Mouse (Mus musculus): ENCODE measurements around the gene Rabepk.
A peak's percentile ranks its signal among the peaks of the same experiment; 100 is the strongest.
"Not testable (repeated sequence)": the region's sequence is repeated elsewhere in the genome, so short reads cannot be mapped to it uniquely, and the experiment has no call there.

Rabepk gene

DNA sequence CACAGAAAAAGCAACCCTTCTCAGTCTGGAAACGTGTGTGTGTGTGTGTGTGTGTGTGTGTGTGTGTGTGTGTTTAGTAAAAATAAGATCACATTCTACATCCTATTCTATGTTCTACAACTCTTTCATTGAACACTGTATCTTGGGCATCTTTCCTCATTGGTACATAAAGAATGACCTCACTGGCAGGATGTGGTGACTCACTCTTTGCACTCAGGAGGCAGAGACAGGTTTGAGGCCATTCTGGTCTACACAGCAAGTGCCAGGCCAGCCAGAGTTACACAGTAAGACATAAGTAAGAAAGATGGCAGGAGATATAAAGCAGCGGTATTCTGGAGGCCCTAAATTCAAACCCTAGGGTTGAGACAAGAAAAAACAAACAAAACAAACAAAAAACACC, 36.8 kb downstream of the Rabepk start:
- DNase-seq (ENCODE audit: low read depth) = no peak

DNA sequence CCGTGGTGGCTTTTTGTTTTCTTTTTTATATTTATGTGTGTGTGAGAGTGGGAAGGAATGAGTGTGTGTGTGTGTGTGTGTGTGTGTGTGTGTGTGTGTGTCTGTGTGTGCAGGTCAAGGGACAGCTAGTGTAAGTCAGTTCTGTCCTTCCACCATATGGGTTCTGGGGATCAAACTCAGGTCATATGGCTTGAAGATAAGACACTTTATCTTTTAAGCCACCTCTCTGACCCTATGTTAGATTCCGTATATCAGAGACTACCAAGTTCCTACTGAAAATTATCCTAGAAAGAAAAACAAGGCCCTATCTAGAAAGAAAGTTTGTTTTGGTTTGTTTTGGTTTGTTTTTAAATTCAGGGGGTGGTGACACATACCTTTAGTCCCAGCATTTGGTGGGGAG, 37.5 kb downstream of the Rabepk start:
- no peak for DNase-seq (ENCODE audit: low read depth)

DNA sequence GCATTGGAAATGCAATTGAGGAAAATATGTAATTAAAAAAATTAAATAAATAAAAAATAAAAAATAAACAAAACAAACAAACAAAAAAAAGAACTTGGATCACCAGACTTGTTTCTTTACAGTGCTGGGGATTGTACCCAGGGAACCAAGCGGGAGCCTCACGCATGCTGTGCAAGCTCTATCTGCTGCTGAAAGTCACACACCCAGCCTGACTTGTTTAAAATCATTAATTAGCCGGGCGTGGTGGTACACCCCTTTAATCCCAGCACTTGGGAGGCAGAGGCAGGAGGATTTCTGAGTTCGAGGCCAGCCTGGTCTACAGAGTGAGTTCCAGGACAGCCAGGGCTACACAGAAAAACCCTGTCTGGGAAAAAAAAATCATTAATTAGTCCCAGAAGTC, 38.4 kb downstream of the Rabepk start:
- not testable (repeated sequence) for DNase-seq (ENCODE audit: low read depth)

DNA sequence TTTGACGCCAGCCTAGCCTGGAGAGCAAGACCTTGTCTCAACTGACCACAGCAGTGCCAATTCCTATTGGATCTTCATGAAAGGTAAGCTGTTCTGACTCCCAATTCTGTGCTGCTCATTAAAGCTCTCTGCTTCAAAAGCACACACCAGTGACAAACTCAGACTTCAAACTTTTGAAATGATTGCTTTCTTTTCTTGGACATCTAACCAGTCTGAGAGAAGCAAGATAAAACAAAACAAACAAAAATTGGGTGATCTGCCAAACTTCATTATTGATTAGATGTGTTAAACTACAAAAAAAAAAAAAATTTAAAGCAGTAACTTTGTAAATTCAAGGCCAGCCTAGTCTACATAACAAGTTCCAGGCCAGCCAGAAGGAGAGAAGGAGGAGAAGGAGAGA, 42.4 kb downstream of the Rabepk start:
- no peak for DNase-seq (ENCODE audit: low read depth)

DNA sequence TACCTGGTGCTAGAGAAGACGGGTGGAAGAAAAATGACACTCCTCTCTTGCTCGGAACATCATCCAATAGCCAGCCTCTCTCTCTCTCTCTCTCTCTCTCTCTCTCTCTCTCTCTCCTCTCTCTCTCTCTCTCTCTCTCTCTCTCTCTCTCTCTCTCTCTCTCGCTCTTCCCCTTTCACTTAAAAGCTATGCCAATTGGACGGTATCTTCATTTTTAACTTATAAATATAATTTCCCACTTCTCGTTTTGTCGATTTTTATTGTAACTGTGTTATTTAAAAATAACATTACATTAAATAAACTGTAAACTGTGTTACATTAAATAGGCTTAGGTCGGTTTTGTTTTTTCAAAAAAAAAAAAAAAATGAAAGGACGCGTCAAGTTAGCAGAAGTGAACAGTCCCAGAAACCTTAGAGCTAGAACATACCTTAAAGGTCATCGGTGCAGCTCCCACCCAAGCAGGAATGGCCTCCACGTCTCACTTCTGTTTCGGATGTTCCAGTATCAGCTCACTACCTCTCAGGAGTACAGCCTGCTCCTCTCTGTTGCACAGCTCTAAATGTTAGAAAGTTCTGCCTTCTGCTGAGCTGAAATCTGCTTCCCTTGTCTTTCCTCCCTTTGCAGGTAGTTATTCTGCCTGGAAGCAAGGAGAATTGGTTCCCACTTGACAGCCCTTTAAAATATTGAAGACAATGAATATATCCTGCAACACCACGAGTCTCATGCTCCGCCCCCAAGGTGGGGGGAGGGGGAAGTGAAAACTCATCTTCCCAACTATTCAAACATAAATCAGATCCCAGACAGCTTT, 45.0 kb downstream of the Rabepk start, which contains the start of gene Gapvd1:
Gene Gapvd1 (minus strand): TSS at position 682 of the 808 bp plus-strand sequence.
- peak; percentile 63 for DNase-seq (ENCODE audit: low read depth)

DNA sequence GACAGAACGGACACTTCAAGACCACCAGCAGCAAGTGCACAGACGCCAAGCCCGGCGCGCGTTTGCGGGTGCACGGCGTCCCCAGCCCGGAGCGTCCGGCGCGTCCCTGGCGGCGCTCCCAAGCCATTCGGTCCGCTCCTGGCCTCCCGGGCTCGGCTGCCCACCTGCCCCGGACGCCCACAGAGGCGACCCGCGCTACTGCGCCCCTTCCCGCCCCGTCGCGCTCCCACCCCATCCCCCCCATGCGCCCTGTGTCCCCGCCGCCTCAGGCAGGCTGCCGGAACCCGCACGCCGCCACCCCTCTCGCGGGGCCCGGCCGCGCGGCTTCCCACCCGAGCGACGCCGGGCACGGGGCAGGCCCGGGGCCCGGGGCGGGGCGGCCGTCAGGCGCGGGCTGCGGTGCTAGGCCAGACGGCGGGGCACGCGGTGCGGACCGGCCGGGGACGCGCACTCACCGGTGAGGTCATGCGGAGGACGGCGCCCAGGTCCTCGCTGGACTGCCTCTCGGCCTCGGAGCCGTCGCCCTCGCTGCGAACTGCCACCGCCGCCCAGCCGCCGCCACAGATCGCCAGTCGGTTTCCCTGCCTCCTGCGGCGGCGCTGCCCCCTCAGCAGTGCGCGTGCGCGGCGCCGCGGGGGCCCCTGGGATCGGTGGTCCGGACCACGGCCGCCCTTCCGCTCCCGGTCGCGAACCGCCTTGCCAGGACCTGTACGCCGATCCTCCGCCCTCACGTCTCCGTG, 45.7 kb downstream of the Rabepk start:
- peak; percentile 88 for DNase-seq (ENCODE audit: low read depth)

DNA sequence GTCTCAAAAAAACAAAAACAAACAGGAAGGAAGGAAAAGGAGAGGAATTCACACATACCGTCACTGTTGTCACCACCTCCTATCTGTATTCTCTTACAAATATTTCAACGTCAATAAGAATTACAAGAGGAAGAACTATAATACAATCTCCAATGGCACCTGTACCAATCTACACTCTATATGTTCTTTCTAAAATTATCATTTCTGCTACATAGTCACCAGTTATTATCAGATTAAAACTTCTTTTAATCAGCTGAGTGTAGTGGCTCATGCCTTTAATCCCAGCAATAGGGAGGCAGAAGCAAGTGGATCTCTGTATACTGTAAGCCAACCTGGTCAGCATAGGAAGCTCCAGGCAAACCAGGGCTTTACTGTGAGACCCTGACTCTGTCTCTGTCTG, 49.5 kb downstream of the Rabepk start:
- no peak for DNase-seq (ENCODE audit: low read depth)

DNA sequence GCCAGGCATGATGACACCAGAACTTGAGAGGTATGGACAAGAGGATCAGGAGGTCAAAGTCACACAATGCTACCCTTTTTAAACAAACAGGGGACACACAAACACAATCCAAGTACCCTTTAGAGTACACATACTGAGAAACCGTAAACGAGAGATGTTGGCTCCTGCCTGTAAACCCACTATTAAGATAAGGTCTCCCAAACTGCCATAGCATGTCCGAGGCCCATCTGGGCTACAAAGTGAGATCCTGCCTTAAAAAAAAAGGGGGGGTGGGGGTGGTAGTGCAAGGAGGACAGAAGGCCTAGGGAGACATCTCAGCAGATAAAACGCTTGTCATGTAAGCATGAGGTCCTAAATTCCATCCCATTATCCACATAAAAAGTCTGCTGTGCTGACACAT, 51.2 kb downstream of the Rabepk start:
- DNase-seq (ENCODE audit: low read depth) = no peak

DNA sequence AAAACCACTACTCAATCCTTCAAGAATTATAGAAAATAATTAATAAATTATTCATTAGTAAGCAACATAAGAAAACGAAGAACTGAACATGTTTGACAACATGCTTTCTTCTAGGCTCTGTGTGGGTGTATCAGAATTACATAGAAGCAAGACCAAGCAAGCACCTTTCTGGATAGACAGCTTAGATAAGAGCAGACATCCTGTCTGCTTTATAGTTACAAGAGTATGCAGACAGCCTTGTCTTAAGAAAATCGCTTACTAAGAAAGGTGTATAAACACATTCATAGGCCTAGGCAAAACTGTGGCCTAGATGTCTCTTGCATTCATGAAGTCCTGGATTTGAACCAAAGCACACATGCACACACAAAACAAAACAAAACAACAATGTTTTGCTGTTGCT, 54.0 kb downstream of the Rabepk start:
- peak; percentile 38 for DNase-seq (ENCODE audit: low read depth)

DNA sequence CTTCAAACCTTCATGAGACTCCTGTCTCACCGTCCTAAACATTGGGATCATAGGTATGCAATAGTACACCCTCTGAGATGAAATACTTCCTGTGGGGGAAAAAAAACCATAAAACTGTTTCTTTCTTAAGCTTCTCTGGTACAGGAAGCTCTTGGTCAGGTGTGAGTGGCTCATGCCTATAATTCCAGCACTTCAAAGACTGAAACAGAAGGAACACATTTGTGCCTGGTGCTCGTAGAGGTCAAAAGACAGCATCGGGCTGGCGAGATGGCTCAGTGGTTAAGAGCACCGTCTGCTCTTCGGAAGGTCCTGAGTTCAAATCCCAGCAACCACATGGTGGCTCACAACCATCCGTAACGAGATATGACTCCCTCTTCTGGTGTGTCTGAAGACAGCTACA, 55.2 kb downstream of the Rabepk start:
- DNase-seq (ENCODE audit: low read depth) = peak; percentile 60

DNA sequence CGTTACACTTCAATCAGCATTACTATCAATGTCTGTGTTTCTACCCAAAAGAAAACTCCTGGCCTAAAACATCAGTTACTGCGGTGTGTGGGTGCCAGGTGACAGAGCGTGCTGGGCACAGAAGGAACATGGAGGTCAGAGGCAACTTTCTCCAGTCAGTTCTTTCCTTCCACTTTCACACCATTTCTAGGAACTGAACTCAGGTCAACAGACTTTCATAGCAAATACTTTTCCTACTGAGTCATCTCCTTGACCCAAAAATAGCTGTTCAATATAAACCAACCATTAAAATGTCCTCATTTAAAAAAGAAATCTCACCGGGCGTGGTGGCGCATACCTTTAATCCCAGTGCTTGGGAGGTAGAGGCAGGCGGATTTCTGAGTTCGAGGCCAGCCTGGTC, 57.0 kb downstream of the Rabepk start:
- DNase-seq (ENCODE audit: low read depth) = no peak

DNA sequence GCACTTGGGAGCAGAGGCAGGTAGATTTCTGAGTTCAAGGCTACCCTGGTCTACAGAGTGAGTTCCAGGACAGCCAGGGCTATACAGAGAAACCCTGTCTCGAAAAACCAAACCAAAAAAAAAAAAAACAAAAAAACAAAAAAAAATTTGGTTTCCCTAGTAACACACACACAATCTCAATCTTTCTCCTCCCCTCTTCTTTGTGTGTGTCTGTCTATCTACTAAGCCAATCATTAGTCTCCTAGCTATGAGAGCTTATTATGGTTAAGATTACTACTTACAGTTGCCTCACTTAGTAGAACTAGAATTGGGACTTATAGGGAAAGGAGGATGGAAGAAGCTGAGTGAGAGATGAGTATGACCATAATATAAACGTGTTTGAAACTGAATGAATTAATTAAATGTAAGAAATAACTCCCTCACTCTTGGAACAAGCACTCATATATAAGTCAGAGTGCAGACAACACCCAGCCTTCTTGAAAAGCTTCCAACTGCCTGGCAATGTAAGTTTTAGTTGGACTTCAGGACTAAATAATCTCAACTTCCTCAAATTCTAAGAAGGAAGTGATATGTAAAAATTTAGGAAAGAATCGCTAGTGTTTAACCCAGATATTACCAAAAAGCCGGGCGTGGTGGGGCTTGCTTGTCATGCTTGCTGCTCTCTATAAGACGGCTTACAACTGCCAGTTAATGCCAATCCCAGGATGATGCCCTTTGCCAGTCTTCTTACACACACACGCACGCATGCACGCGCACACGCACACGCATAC, 58.1 kb downstream of the Rabepk start:
- no peak for DNase-seq (ENCODE audit: low read depth)

DNA sequence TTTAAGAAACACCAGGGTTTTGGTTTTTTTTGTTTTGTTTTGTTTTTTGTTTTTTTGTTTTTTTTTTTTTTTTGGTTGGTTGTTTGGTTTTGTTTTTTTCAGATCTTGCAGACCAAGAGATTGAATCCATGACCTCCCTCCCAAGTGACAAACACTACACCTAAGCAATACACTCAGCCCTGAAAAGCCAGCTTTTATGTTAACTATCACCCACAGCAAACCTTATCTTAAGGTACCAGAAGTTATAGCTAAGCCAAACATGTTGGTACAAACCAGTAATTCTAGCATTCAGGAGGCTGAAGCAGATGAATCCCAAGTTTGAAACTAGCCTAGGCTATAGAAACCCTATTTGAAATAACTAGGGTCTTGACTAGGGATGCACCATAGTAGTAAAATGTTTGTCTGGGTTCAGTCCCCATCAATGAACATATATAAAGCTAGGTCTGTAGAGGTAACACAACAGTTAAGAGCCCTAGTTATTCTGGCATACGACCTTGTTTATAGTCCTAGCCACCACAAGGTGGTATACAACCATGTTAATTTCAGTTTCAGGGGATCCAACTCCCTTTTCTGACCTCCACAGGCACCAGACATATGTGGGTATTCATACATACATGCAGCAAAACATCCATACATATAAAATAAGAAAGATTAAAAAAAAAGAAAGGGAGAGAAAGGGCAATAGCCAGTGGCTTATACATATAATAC, 59.9 kb downstream of the Rabepk start:
- DNase-seq (ENCODE audit: low read depth) = no peak

DNA sequence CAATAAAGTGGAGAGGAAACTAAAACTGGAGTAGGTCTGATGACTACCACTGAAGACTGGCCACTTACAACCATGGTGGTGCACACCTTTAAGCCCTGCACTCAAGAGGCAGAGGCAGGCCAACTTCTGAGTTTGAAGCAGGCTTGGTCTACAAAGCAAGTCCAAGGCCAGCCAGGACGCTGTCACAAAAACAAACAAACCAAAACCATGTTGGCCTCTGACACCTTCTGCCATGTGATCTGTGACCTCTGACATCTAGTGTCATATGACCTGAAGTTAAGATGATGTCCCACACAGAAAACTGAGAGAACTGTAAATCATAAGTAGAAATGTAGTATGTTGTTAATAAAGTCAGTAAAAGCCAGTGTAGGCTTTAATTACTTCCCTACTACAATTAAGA, 61.8 kb downstream of the Rabepk start:
- DNase-seq (ENCODE audit: low read depth) = no peak

DNA sequence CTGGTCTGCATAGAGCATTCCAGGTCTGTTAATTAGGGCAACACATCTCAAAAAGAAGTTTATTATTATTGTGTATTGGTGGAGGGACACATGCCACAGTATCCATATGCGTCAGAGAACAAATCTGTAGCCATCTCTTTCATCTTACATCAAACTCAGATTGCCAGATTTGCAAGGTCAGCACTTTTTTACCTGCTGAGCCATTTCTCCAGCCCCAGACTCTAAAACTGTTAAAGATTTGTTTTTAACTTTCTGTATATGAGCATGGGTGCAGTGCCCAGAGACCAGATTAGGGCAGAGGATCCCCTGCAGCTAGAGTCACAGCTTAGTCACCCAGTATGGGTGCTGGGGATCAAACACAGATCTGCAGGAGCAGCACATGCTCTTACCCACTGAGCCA, 63.1 kb downstream of the Rabepk start:
- no peak for DNase-seq (ENCODE audit: low read depth)

All from naive thymus-derived CD4-positive, alpha-beta T cell, adult 2 months (primary cell).